Mouse (Mus musculus): ENCODE measurements around the gene Rnase4. TPM values are rescaled to one million over a fixed set of nuclear protein-coding genes. Genes with fewer than 3 reads are reported as not detected.

Gene Rnase4
- polyA plus RNA-seq, 1 experiment from 2014 or later: 27.4 TPM

GRCm38 (mm10) chr14:51152249-51152870 lies 61.5 kb downstream of the Rnase4 start:
- no peak for ATAC-seq (ENCODE audit: insufficient number of reproducible peaks, insufficient read depth, low FRiP score, low TSS enrichment, low read depth)
- no peaks in the 10 kb centered on the region for H3K4me1 ChIP-seq
- H3K4me2 ChIP-seq: no peak overlapping the region
- H3K36me3 ChIP-seq: no peaks in the 10 kb centered on the region
- H3K4me3 ChIP-seq: no peak overlapping the region
- no peaks in the 10 kb centered on the region for H3K9me3 ChIP-seq
- no peak overlapping the region for H3K9ac ChIP-seq
- H3K27ac ChIP-seq: no peak overlapping the region
- H3K27me3 ChIP-seq: no peaks in the 10 kb centered on the region
- WGBS: 84% methylated on average over 5 of the region's 5 CpGs

Other genes with a start within 250 kb of the Rnase4 start
- 4.4 and 5.3 TPM in 2 replicates for gene Tep1, start 220.5 kb upstream of the Rnase4 start, polyA plus RNA-seq (2015; fragmentation: Nextera tagmentation; extraction: Ambion mirVana)
- gene Klhl33, start 193.6 kb upstream of the Rnase4 start, polyA plus RNA-seq (2015; fragmentation: Nextera tagmentation; extraction: Ambion mirVana): 0.37 and 0.50 TPM in 2 replicates
- gene Osgep, start 166.2 kb upstream of the Rnase4 start, polyA plus RNA-seq (2015; fragmentation: Nextera tagmentation; extraction: Ambion mirVana): 182 and 189 TPM in 2 replicates
- gene Apex1, start 166.1 kb upstream of the Rnase4 start, polyA plus RNA-seq (2015; fragmentation: Nextera tagmentation; extraction: Ambion mirVana): 263 and 305 TPM in 2 replicates
- 55.6 and 56.9 TPM in 2 replicates for gene Pip4p1, start 160.2 kb upstream of the Rnase4 start, polyA plus RNA-seq (2015; fragmentation: Nextera tagmentation; extraction: Ambion mirVana)
- gene Pnp, start 160.0 kb upstream of the Rnase4 start, polyA plus RNA-seq (2015; fragmentation: Nextera tagmentation; extraction: Ambion mirVana): 49.3 and 49.7 TPM in 2 replicates
- 3.1 TPM in 1 of 2 replicates, not detected in the other for gene Gm49342, start 146.6 kb upstream of the Rnase4 start, polyA plus RNA-seq (2015; fragmentation: Nextera tagmentation; extraction: Ambion mirVana)
- 0.39 and 0.65 TPM in 2 replicates for gene Pnp2, start 135.1 kb upstream of the Rnase4 start, polyA plus RNA-seq (2015; fragmentation: Nextera tagmentation; extraction: Ambion mirVana)
- gene Rnase10, start 83.3 kb upstream of the Rnase4 start, polyA plus RNA-seq (2015; fragmentation: Nextera tagmentation; extraction: Ambion mirVana): 0.18 and 0.29 TPM in 2 replicates
- gene Rnase9, start 49.2 kb upstream of the Rnase4 start, polyA plus RNA-seq (2015; fragmentation: Nextera tagmentation; extraction: Ambion mirVana): not detected in 2 replicates
- gene Rnase11, start 40.9 kb upstream of the Rnase4 start, polyA plus RNA-seq (2015; fragmentation: Nextera tagmentation; extraction: Ambion mirVana): not detected in 2 replicates
- gene Rnase12, start 33.4 kb upstream of the Rnase4 start, polyA plus RNA-seq (2015; fragmentation: Nextera tagmentation; extraction: Ambion mirVana): not detected in 2 replicates
- not detected in 2 replicates for gene Olfr750, start 16.6 kb upstream of the Rnase4 start, polyA plus RNA-seq (2015; fragmentation: Nextera tagmentation; extraction: Ambion mirVana)
- 4.6 and 5.7 TPM in 2 replicates for gene Ang, start 73 bp downstream of the Rnase4 start, polyA plus RNA-seq (2015; fragmentation: Nextera tagmentation; extraction: Ambion mirVana)
- gene Eddm3b, start 23.3 kb downstream of the Rnase4 start, polyA plus RNA-seq (2015; fragmentation: Nextera tagmentation; extraction: Ambion mirVana): not detected in 2 replicates
- gene Rnase6, start 32.8 kb downstream of the Rnase4 start, polyA plus RNA-seq (2015; fragmentation: Nextera tagmentation; extraction: Ambion mirVana): 0.50 and 0.56 TPM in 2 replicates
- 0.28 TPM in 1 of 2 replicates, not detected in the other for gene Rnase1, start 55.7 kb downstream of the Rnase4 start, polyA plus RNA-seq (2015; fragmentation: Nextera tagmentation; extraction: Ambion mirVana)
- not detected in 2 replicates for gene Rnase2b, start 71.2 kb downstream of the Rnase4 start, polyA plus RNA-seq (2015; fragmentation: Nextera tagmentation; extraction: Ambion mirVana)
- gene Ang2, start 108.1 kb downstream of the Rnase4 start, polyA plus RNA-seq (2015; fragmentation: Nextera tagmentation; extraction: Ambion mirVana): not detected in 2 replicates
- not detected in 2 replicates for gene Ear14, start 112.3 kb downstream of the Rnase4 start, polyA plus RNA-seq (2015; fragmentation: Nextera tagmentation; extraction: Ambion mirVana)
- gene Rnase2a, start 165.0 kb downstream of the Rnase4 start, polyA plus RNA-seq (2015; fragmentation: Nextera tagmentation; extraction: Ambion mirVana): not detected in 2 replicates

All from embryonic facial prominence, embryonic 13.5 days (tissue).